Mouse (Mus musculus): ENCODE results near the gene Hand2. TPM values are rescaled to one million over a fixed set of nuclear protein-coding genes. Genes with fewer than 3 reads are reported as not detected.

Hand2 gene
- polyA plus RNA-seq, 1 experiment from 2014 or later: 0.20 TPM

GRCm38 (mm10) chr8:57313583-57313982 lies 7.2 kb upstream of the Hand2 start:
- ATAC-seq (ENCODE audit: insufficient read depth, low FRiP score, low TSS enrichment): no peak
- no peak overlapping the region for H3K27ac ChIP-seq (ENCODE audit: low read depth, low read length)
- H3K36me3 ChIP-seq (ENCODE audit: control insufficient read depth, insufficient read depth, low read length): no peaks in the 10 kb centered on the region
- no peak overlapping the region for H3K9ac ChIP-seq (ENCODE audit: low read length)
- 0 out of 2 replicates have a peak, but pooled peaks cover 5% of the 10 kb centered on the region for H3K4me1 ChIP-seq (ENCODE audit: control insufficient read depth, insufficient read depth, low read length)
- peaks cover 79% of the 10 kb centered on the region for H3K27me3 ChIP-seq (ENCODE audit: control insufficient read depth, insufficient read depth, low read length)
- DNase-seq (ENCODE audit: low spot score): no peak
- H3K4me2 ChIP-seq (ENCODE audit: low read depth): no peak overlapping the region
- 5% methylated on average over 10 of the region's 10 CpGs for WGBS
- H3K4me3 ChIP-seq (ENCODE audit: low read depth, low read length): no peak overlapping the region
- no peaks in the 10 kb centered on the region for H3K9me3 ChIP-seq (ENCODE audit: control insufficient read depth, low read length)

GRCm38 (mm10) chr8:57314216-57314615 lies 6.6 kb upstream of the Hand2 start:
- Histone ChIP-seq H3K9me3 (ENCODE audit: control insufficient read depth, low read length) (no peaks in the 10 kb centered on the region), H3K4me2 (ENCODE audit: low read depth) (no peak overlapping the region), H3K4me3 (ENCODE audit: low read depth, low read length) (no peak overlapping the region), H3K4me1 (ENCODE audit: control insufficient read depth, insufficient read depth, low read length) (0 out of 2 replicates have a peak, but pooled peaks cover 5% of the 10 kb centered on the region), H3K36me3 (ENCODE audit: control insufficient read depth, insufficient read depth, low read length) (no peaks in the 10 kb centered on the region), H3K27ac (ENCODE audit: low read depth, low read length) (no peak overlapping the region), H3K9ac (ENCODE audit: low read length) (no peak overlapping the region), H3K27me3 (ENCODE audit: control insufficient read depth, insufficient read depth, low read length) (peaks cover 85% of the 10 kb centered on the region)
- DNase-seq (ENCODE audit: low spot score) (no peak), ATAC-seq (ENCODE audit: insufficient read depth, low FRiP score, low TSS enrichment) (0 out of 2 replicates have a peak, but pooled peaks have one; percentile 20)
- WGBS: 1% methylated on average over 10 of the region's 10 CpGs

- 4% methylated on average over 3 of the region's 3 CpGs for WGBS
- DNase-seq (ENCODE audit: low spot score): no peak
- Histone ChIP-seq H3K36me3 (ENCODE audit: control insufficient read depth, insufficient read depth, low read length) (no peaks in the 10 kb centered on the region), H3K27ac (ENCODE audit: low read depth, low read length) (no peak overlapping the region), H3K4me2 (ENCODE audit: low read depth) (no peak overlapping the region), H3K27me3 (ENCODE audit: control insufficient read depth, insufficient read depth, low read length) (peaks cover 93% of the 10 kb centered on the region), H3K9ac (ENCODE audit: low read length) (no peak overlapping the region), H3K4me1 (ENCODE audit: control insufficient read depth, insufficient read depth, low read length) (0 out of 2 replicates have a peak, but pooled peaks cover 5% of the 10 kb centered on the region), H3K4me3 (ENCODE audit: low read depth, low read length) (no peak overlapping the region), H3K9me3 (ENCODE audit: control insufficient read depth, low read length) (no peaks in the 10 kb centered on the region)
- no peak for ATAC-seq (ENCODE audit: insufficient read depth, low FRiP score, low TSS enrichment)
Observed at GRCm38 (mm10) chr8:57315471-57315870, 5.3 kb upstream of the Hand2 start.

- Histone ChIP-seq H3K4me2 (ENCODE audit: low read depth) (no peak overlapping the region), H3K9me3 (ENCODE audit: control insufficient read depth, low read length) (no peaks in the 10 kb centered on the region), H3K4me1 (ENCODE audit: control insufficient read depth, insufficient read depth, low read length) (peaks cover 13% of the 10 kb centered on the region; the same call in 1 of the 2 replicates), H3K27me3 (ENCODE audit: control insufficient read depth, insufficient read depth, low read length) (peaks cover 98% of the 10 kb centered on the region), H3K36me3 (ENCODE audit: control insufficient read depth, insufficient read depth, low read length) (no peaks in the 10 kb centered on the region), H3K4me3 (ENCODE audit: low read depth, low read length) (no peak overlapping the region), H3K27ac (ENCODE audit: low read depth, low read length) (no peak overlapping the region), H3K9ac (ENCODE audit: low read length) (no peak overlapping the region)
- ATAC-seq (ENCODE audit: insufficient read depth, low FRiP score, low TSS enrichment) (no peak), DNase-seq (ENCODE audit: low spot score) (no peak)
Observed at GRCm38 (mm10) chr8:57317107-57317506, 3.7 kb upstream of the Hand2 start.

- H3K9me3 ChIP-seq (ENCODE audit: control insufficient read depth, low read length): no peaks in the 10 kb centered on the region
- H3K36me3 ChIP-seq (ENCODE audit: control insufficient read depth, insufficient read depth, low read length): no peaks in the 10 kb centered on the region
- no peak for DNase-seq (ENCODE audit: low spot score)
- H3K4me2 ChIP-seq (ENCODE audit: low read depth): no peak overlapping the region
- H3K4me3 ChIP-seq (ENCODE audit: low read depth, low read length): no peak overlapping the region
- H3K27ac ChIP-seq (ENCODE audit: low read depth, low read length): no peak overlapping the region
- no peak for ATAC-seq (ENCODE audit: insufficient read depth, low FRiP score, low TSS enrichment)
- 3% methylated on average over 5 of the region's 5 CpGs for WGBS
- peaks cover 9% of the 10 kb centered on the region; the same call in 1 of the 2 replicates for H3K4me1 ChIP-seq (ENCODE audit: control insufficient read depth, insufficient read depth, low read length)
- H3K9ac ChIP-seq (ENCODE audit: low read length): no peak overlapping the region
- H3K27me3 ChIP-seq (ENCODE audit: control insufficient read depth, insufficient read depth, low read length): peaks cover 98% of the 10 kb centered on the region
Observed at GRCm38 (mm10) chr8:57317890-57318480, 2.8 kb upstream of the Hand2 start.

GRCm38 (mm10) chr8:57319092-57319980 lies 1.4 kb upstream of the Hand2 start:
- DNase-seq (ENCODE audit: low spot score): peak; percentile 59
- Histone ChIP-seq H3K9ac (ENCODE audit: low read length) (no peak overlapping the region), H3K36me3 (ENCODE audit: control insufficient read depth, insufficient read depth, low read length) (no peaks in the 10 kb centered on the region), H3K4me1 (ENCODE audit: control insufficient read depth, insufficient read depth, low read length) (peaks cover 9% of the 10 kb centered on the region; the same call in 1 of the 2 replicates), H3K27ac (ENCODE audit: low read depth, low read length) (no peak overlapping the region), H3K27me3 (ENCODE audit: control insufficient read depth, insufficient read depth, low read length) (peaks cover 99% of the 10 kb centered on the region), H3K4me3 (ENCODE audit: low read depth, low read length) (no peak overlapping the region), H3K4me2 (ENCODE audit: low read depth) (no peak overlapping the region), H3K9me3 (ENCODE audit: control insufficient read depth, low read length) (no peaks in the 10 kb centered on the region)
- ATAC-seq (ENCODE audit: insufficient read depth, low FRiP score, low TSS enrichment): no peak
- under 1% methylated on average over 17 of the region's 17 CpGs for WGBS

- no peak overlapping the region for H3K9ac ChIP-seq (ENCODE audit: low read length)
- DNase-seq (ENCODE audit: low spot score): no peak
- H3K4me2 ChIP-seq (ENCODE audit: low read depth): no peak overlapping the region
Observed at GRCm38 (mm10) chr8:57319981-57320585, 700 bp upstream of the Hand2 start.

GRCm38 (mm10) chr8:57321898-57322895 lies 1.4 kb downstream of the Hand2 start:
- peaks cover 9% of the 10 kb centered on the region; the same call in 1 of the 2 replicates for H3K4me1 ChIP-seq (ENCODE audit: control insufficient read depth, insufficient read depth, low read length)
- WGBS: under 1% methylated on average over 56 of the region's 64 CpGs
- DNase-seq (ENCODE audit: low spot score): peak; percentile 59
- peaks cover 97% of the 10 kb centered on the region for H3K27me3 ChIP-seq (ENCODE audit: control insufficient read depth, insufficient read depth, low read length)
- H3K9me3 ChIP-seq (ENCODE audit: control insufficient read depth, low read length): no peaks in the 10 kb centered on the region
- H3K4me3 ChIP-seq (ENCODE audit: low read depth, low read length): peak overlapping the region; percentile 34
- H3K27ac ChIP-seq (ENCODE audit: low read depth, low read length): no peak overlapping the region
- peak overlapping the region; percentile 48 for H3K4me2 ChIP-seq (ENCODE audit: low read depth)
- ATAC-seq (ENCODE audit: insufficient read depth, low FRiP score, low TSS enrichment): peak; percentile 35
- no peak overlapping the region for H3K9ac ChIP-seq (ENCODE audit: low read length)
- no peaks in the 10 kb centered on the region for H3K36me3 ChIP-seq (ENCODE audit: control insufficient read depth, insufficient read depth, low read length)

More at GRCm38 (mm10) chr8:57319981-57320585, 700 bp upstream of the Hand2 start:
- ATAC-seq (ENCODE audit: insufficient read depth, low FRiP score, low TSS enrichment): no peak
- H3K4me3 ChIP-seq (ENCODE audit: low read depth, low read length): no peak overlapping the region
- peaks cover 9% of the 10 kb centered on the region; the same call in 1 of the 2 replicates for H3K4me1 ChIP-seq (ENCODE audit: control insufficient read depth, insufficient read depth, low read length)
- H3K27me3 ChIP-seq (ENCODE audit: control insufficient read depth, insufficient read depth, low read length): peaks cover 97% of the 10 kb centered on the region
- WGBS: under 1% methylated on average over 22 of the region's 22 CpGs
- no peaks in the 10 kb centered on the region for H3K36me3 ChIP-seq (ENCODE audit: control insufficient read depth, insufficient read depth, low read length)
- no peaks in the 10 kb centered on the region for H3K9me3 ChIP-seq (ENCODE audit: control insufficient read depth, low read length)
- no peak overlapping the region for H3K27ac ChIP-seq (ENCODE audit: low read depth, low read length)

Data from neural tube, embryonic 11.5 days (tissue).